Mouse (Mus musculus): ENCODE results near the gene Fahd2a. TPM values are rescaled to one million over a fixed set of nuclear protein-coding genes. Genes with fewer than 3 reads are reported as not detected.

Gene Fahd2a
- 22.8 and 24.9 TPM in 2 replicates for polyA plus RNA-seq (2015; fragmentation: Nextera tagmentation; extraction: Ambion mirVana)

DNA sequence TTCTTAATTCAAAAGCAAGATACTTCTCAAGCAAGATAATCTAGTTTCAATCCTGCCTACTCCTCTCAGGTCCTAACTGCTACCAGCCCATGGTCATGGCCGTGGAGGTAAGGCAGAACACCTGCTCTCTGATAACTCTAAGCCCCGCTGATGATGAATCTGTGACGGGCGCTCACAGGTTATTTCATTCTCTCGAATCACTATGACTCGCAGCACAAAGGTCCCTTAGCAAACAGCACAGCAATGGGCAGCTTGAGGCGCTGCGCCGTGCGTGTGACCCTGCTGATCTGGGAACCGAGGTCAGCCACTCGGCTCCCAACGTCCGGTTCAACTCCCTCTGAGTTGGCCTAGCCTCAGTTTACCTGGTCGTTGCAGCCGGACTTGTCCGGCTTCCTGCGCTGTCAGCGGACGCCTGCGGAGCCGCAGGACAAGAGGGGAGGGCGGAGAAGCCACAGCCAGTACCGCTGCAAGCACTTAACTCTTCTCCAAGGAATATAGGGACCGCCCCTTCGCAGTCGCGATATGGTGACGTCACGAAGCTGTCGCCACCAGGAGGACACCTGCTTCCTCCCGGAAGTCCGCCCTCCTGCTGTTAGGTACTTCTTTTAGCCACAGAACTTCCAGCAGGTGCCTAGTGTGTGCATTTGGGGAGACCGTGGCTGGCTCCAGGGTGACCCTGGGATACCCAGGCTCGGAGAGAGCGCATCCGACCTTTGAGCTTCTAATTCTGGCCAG, at the start of gene Fahd2a:
Gene Fahd2a, minus strand, starts transcription at position 511 of the 735 bp plus-strand sequence.
- Histone ChIP-seq H3K4me2 (replicated peaks) (peak within 1 kb of the TSS; percentile 73), H3K36me3 (peaks cover 8% of the 10 kb centered on the region; the same call in 1 of the 2 replicates), H3K4me3 (peak within 1 kb of the TSS; percentile 64), H3K9ac (peak within 1 kb of the TSS; percentile 72), H3K27ac (no peak within 1 kb of the TSS), H3K4me1 (peaks cover 11% of the 10 kb centered on the region; the same call in 1 of the 2 replicates), H3K27me3 (peaks cover 5% of the 10 kb centered on the region; the same call in 1 of the 2 replicates), H3K9me3 (no peaks in the 10 kb centered on the region)
- 4% methylated on average over 37 of the region's 37 CpGs for WGBS
- ATAC-seq (ENCODE audit: low FRiP score, low read depth) = peak; percentile 85

DNA sequence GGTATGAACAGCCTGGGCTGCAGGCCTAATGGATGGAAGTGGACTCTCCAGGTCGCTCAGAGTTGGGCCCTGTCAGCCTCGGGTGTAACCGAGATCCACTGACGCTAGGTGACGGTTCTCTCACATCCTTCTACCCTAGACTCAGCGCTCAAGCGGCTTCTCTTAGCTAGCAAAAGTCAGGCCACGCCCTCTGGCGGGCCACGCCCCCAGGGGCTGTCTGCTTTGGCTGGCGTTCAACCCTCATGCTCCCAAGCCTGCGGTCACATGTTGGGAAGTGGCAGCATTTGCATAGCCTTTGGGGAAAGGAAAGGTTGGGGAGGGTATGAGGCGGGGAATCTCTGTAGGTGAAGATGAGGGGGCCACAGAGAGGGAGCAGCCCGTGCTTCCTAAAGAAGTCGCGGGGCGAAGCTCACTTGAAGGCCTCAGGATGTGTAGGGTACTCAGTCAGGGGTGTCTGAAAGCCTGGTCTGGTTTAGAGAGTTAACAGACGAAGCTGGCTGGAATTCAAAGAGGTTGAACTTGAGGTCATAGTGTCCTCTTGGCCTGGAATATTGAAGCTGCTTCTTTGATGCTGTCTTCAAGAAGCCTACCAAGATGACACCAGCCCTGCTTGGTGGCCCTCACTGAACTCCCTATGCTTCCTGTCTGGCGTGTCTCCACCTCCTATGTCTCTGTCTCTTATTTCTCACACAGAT, 40.3 kb upstream of the Fahd2a start:
- peak overlapping the region; percentile 59 for H3K4me2 ChIP-seq (replicated peaks)
- 6% methylated on average over 19 of the region's 19 CpGs for WGBS
- peak; percentile 58 for ATAC-seq (ENCODE audit: low FRiP score, low read depth)
- peak overlapping the region; percentile 31 for H3K4me3 ChIP-seq
- peaks cover 66% of the 10 kb centered on the region for H3K27me3 ChIP-seq
- H3K9me3 ChIP-seq = no peaks in the 10 kb centered on the region
- no peaks in the 10 kb centered on the region for H3K36me3 ChIP-seq
- no peak overlapping the region for H3K27ac ChIP-seq
- H3K9ac ChIP-seq = peak overlapping the region; percentile 43
- peaks cover 36% of the 10 kb centered on the region for H3K4me1 ChIP-seq

DNA sequence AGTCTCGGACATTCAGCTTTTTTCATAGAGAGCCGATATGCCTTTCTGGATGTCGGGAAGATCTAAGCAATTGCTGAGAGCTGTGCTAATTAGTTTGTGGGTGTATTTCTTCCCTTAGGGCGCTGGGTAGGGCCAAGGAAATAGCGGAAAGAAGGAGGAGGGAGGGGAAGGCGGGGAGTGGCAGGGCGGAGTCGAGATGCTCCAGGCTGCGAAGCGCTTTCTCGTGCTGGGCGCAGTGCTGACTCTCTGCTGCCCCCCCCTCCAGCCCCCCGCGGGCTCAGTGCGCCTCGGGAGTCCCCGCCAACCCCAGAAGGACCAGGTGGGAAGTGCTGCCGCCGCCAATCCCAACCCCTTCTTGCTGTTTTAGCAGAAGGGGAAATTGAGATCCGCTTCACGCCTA, 38.6 kb upstream of the Fahd2a start:
- H3K27me3 ChIP-seq = peaks cover 78% of the 10 kb centered on the region
- H3K4me3 ChIP-seq = peak overlapping the region; percentile 62
- no peaks in the 10 kb centered on the region for H3K36me3 ChIP-seq
- ATAC-seq (ENCODE audit: low FRiP score, low read depth) = no peak
- WGBS = under 1% methylated on average over 21 of the region's 21 CpGs
- H3K9ac ChIP-seq = peak overlapping the region; percentile 70; the same call in 1 of the 2 replicates
- peak overlapping the region; percentile 97 for H3K4me2 ChIP-seq (replicated peaks)
- no peak overlapping the region for H3K27ac ChIP-seq
- no peaks in the 10 kb centered on the region for H3K9me3 ChIP-seq
- peaks cover 36% of the 10 kb centered on the region for H3K4me1 ChIP-seq

DNA sequence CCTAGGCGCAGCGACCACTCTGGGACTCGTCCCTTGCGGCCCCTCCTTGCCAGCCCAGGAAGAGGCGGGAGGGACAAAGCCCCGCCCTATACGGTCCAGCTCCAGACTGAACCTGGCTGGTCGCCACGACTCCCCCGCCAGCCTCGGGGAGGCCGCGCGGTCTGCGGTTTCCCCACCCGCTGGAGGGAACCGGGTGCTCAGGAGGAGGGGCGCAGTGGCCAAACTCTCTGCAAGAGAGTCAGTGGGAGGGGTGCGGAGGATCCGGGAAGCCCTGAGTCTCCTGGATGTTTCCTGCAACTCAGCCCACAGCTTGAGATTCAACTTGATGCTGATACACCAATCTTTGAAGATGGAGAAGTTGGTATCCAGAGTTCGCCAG, 38.2 kb upstream of the Fahd2a start:
- WGBS = under 1% methylated on average over 21 of the region's 21 CpGs
- peaks cover 78% of the 10 kb centered on the region for H3K27me3 ChIP-seq
- no peaks in the 10 kb centered on the region for H3K9me3 ChIP-seq
- no peaks in the 10 kb centered on the region for H3K36me3 ChIP-seq
- peak overlapping the region; percentile 97 for H3K4me2 ChIP-seq (replicated peaks)
- peaks cover 36% of the 10 kb centered on the region for H3K4me1 ChIP-seq
- H3K9ac ChIP-seq = peak overlapping the region; percentile 70
- H3K27ac ChIP-seq = no peak overlapping the region
- peak; percentile 84 for ATAC-seq (ENCODE audit: low FRiP score, low read depth)
- H3K4me3 ChIP-seq = peak overlapping the region; percentile 62

DNA sequence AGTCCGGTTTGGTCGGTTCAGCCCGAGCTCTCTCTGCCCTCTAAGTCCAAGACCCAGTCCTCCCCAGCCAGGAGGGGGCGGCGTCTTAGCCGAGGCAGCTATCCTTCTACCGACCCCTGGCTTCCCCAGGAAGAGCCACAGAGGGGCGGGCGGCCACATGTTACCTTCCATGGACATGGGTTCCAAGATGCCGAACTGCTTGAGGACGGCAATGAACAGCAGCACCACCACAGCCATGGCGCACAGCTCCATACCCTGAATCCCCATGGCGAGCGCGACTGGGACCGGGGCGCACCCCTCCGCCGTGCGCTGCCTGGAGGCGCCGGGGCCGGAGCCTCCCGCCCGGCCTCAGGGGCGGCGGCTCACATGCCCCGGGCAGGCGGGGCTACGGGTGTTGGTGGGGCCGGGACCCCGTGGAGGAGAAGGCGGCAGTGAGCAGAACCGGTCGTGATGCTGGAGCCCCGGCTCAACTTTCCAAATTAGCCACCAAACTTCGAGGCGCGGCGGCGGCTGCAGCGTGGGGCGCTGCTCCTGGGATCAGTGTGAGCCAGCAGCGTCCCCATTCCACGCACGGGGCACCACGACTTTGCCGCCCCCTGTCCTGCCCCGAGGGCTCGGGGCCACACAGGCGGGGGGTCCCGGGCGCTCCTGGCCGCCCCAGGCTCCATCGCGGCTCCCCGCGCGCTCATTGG, 37.6 kb upstream of the Fahd2a start:
- WGBS = under 1% methylated on average over 58 of the region's 59 CpGs
- Histone ChIP-seq H3K36me3 (no peaks in the 10 kb centered on the region), H3K4me2 (replicated peaks) (peak overlapping the region; percentile 97), H3K4me3 (peak overlapping the region; percentile 62), H3K9me3 (no peaks in the 10 kb centered on the region), H3K9ac (peak overlapping the region; percentile 70), H3K27ac (no peak overlapping the region), H3K27me3 (peaks cover 78% of the 10 kb centered on the region), H3K4me1 (peaks cover 36% of the 10 kb centered on the region)
- peak; percentile 51; the same call in 1 of the 2 replicates for ATAC-seq (ENCODE audit: low FRiP score, low read depth)

DNA sequence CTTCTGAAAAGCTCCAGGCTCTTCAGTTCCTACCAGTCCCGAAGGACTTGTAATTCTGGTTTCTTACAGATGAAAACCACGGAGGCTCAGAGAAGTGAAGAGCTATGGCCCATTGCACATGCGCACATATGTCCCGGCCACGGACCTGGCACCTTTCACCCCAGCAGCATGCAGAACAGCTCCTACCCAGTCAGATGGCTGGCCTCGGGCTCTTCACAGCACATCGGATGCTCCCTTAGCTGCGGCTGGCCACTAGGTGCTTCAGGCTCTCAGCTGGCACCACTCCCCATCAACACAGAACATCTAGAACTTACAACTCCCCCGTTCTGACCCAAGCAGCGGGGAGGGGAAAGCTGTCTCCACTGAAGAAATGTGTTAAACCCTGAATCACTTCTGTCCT, 35.4 kb upstream of the Fahd2a start:
- Histone ChIP-seq H3K9ac (no peak overlapping the region), H3K4me3 (no peak overlapping the region)
- WGBS = 61% methylated on average over 10 of the region's 10 CpGs

DNA sequence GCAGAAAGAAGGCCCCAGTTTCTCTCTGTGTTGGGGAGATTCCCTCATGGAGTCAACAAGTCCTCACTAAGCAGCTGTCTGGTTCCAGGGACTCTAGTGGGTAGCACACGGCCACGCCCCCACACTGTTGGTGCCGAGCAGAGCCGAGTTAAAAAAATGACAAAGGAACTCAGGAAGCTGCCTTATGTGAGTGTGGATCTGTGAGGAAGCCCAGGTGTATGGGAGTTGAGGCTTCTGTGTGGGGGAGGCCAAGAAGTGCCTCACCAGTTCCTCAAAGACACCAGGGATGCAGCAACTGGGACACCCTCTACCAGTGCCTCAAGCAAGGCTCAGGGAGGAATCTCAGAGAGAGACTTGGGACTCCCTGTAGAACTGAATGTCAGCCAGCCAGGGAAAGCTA, 34.8 kb upstream of the Fahd2a start:
- H3K27ac ChIP-seq = no peak overlapping the region
- no peak overlapping the region for H3K4me2 ChIP-seq (replicated peaks)
- no peak overlapping the region for H3K4me3 ChIP-seq
- H3K27me3 ChIP-seq = peaks cover 58% of the 10 kb centered on the region
- no peaks in the 10 kb centered on the region for H3K9me3 ChIP-seq
- 0 out of 2 replicates have a peak overlapping the region, but pooled peaks have one; percentile 25 for H3K9ac ChIP-seq
- ATAC-seq (ENCODE audit: low FRiP score, low read depth) = no peak
- H3K36me3 ChIP-seq = no peaks in the 10 kb centered on the region
- peaks cover 26% of the 10 kb centered on the region for H3K4me1 ChIP-seq
- WGBS = 63% methylated on average over 4 of the region's 4 CpGs

More for the DNA sequence above, 35.4 kb upstream of the Fahd2a start:
- H3K27ac ChIP-seq = no peak overlapping the region
- peaks cover 64% of the 10 kb centered on the region for H3K27me3 ChIP-seq
- H3K9me3 ChIP-seq = no peaks in the 10 kb centered on the region
- H3K4me2 ChIP-seq (replicated peaks) = no peak overlapping the region
- no peak for ATAC-seq (ENCODE audit: low FRiP score, low read depth)
- H3K36me3 ChIP-seq = no peaks in the 10 kb centered on the region
- peaks cover 31% of the 10 kb centered on the region for H3K4me1 ChIP-seq

DNA sequence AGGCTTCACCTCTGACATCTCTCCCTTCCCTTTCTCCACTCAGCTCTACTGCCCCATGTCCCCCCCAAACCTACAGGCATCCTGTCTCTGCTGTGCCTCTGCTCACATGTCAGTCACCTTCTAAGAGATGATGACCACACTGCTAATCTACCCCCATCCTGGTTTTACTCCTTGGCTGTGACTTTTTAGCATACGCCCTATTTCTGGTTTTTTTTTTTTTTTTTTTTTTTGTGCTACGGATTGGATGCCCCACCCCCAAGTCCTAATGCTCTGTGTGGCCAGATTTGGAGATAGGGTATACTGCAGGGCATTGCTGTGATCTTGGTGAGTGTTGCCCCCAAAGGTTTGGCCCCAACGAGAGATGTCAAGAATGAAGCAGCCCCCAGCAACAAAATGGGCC, 27.9 kb upstream of the Fahd2a start:
- H3K4me2 ChIP-seq (replicated peaks) = no peak overlapping the region
- H3K9ac ChIP-seq = no peak overlapping the region
- H3K27ac ChIP-seq = no peak overlapping the region
- no peaks in the 10 kb centered on the region for H3K36me3 ChIP-seq
- WGBS = 66% methylated on average over 3 of the region's 3 CpGs
- H3K4me1 ChIP-seq = no peaks in the 10 kb centered on the region
- no peaks in the 10 kb centered on the region; the same call in 1 of the 2 replicates for H3K27me3 ChIP-seq
- ATAC-seq (ENCODE audit: low FRiP score, low read depth) = no peak
- no peaks in the 10 kb centered on the region for H3K9me3 ChIP-seq
- H3K4me3 ChIP-seq = no peak overlapping the region

DNA sequence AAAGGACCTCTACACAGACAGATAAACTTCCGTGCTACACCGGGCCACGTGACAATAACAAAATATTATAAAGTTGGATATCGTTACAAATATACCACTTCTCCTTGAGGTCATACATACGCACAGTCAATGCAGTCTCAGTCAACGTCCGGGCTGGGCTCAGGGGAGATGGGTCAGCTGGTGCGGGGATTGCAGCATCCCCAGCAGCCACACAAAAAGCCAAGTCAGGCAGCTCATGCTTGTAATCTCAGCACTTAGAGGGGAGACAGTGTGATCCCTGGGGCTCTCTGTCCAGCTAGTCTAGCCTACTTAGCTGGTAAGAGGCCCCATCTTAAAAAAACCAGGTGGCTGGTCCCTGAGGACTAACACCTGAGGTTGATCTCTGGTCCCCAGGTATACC, 26.9 kb upstream of the Fahd2a start:
- Histone ChIP-seq H3K4me3 (no peak overlapping the region), H3K9me3 (no peaks in the 10 kb centered on the region), H3K4me1 (no peaks in the 10 kb centered on the region), H3K27ac (no peak overlapping the region), H3K27me3 (no peaks in the 10 kb centered on the region; the same call in 1 of the 2 replicates), H3K36me3 (no peaks in the 10 kb centered on the region), H3K4me2 (replicated peaks) (no peak overlapping the region), H3K9ac (no peak overlapping the region)
- no peak for ATAC-seq (ENCODE audit: low FRiP score, low read depth)
- 87% methylated on average over 8 of the region's 8 CpGs for WGBS

DNA sequence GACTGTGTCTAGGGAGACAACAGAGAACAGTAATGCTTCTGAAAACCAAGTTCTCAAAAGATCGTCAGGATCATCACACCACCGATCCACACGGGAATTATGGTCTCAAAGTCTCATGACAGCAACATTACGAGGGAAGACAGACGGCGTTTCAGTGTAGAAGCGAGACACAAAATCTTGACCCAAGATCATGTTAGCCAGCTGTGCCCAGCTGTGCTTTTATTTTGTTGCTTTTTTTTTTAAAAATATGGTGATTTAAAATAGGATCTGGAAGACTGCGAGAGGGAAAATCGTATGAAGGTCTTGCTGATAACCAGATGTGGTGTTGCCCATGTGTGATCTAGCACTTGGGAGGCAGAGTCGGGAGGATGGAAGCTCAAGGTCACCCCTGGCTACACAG, 26.3 kb upstream of the Fahd2a start:
- Histone ChIP-seq H3K4me1 (no peaks in the 10 kb centered on the region), H3K9me3 (no peaks in the 10 kb centered on the region), H3K4me2 (replicated peaks) (no peak overlapping the region), H3K36me3 (no peaks in the 10 kb centered on the region), H3K9ac (no peak overlapping the region), H3K27ac (no peak overlapping the region), H3K27me3 (no peaks in the 10 kb centered on the region), H3K4me3 (no peak overlapping the region)
- no peak for ATAC-seq (ENCODE audit: low FRiP score, low read depth)
- 87% methylated on average over 10 of the region's 10 CpGs for WGBS

DNA sequence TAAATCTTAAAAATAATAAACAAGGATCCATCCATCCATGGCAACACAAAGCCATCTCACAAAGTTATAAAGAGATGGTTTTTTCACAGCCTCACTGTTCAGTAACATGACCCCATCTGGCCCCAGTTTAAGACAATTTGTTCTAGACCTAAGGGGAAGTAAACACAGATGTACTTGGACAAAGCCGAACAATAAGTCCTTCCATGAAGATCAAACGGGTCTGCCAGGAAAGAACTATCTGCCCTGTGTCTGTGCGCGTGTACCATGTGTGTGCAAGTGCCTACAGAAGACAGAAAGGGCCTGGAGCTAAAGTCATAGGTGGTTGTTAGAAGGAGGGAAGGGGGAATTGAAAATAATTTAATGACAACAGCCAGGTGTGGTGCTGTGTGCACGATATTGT, 25.8 kb upstream of the Fahd2a start:
- no peak overlapping the region for H3K4me2 ChIP-seq (replicated peaks)
- H3K9me3 ChIP-seq = no peaks in the 10 kb centered on the region
- no peak overlapping the region for H3K27ac ChIP-seq
- H3K4me3 ChIP-seq = no peak overlapping the region
- WGBS = 79% methylated on average over 5 of the region's 5 CpGs
- no peak for ATAC-seq (ENCODE audit: low FRiP score, low read depth)
- no peaks in the 10 kb centered on the region for H3K4me1 ChIP-seq
- no peaks in the 10 kb centered on the region for H3K27me3 ChIP-seq
- H3K36me3 ChIP-seq = no peaks in the 10 kb centered on the region
- H3K9ac ChIP-seq = no peak overlapping the region

DNA sequence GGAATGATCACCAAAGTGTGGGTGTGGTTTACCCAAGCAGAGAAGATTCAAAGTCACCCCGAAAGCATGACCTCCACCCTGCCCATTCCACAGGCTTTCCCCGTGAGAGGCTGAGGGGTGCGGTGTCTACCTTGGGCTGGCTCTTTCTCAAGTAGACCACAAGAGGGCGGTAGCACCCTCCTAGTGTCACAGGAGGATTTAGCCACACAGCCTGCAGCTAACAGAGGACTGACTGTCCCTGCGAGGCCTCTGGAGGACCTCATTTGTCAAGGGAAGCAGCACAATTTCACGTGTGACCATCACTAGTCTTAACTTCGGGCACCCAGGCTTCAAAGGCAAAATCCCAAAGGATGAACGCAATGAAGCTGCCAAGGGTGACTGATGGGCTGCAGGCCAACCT, 17.9 kb upstream of the Fahd2a start:
- Histone ChIP-seq H3K9me3 (no peaks in the 10 kb centered on the region), H3K4me2 (replicated peaks) (no peak overlapping the region), H3K4me1 (no peaks in the 10 kb centered on the region), H3K36me3 (no peaks in the 10 kb centered on the region), H3K27me3 (0 out of 2 replicates have a peak, but pooled peaks cover 2% of the 10 kb centered on the region), H3K9ac (no peak overlapping the region), H3K4me3 (no peak overlapping the region), H3K27ac (no peak overlapping the region)
- no peak for ATAC-seq (ENCODE audit: low FRiP score, low read depth)
- WGBS = 8% methylated on average over 8 of the region's 8 CpGs

Measured in limb, embryonic 13.5 days (tissue).